Mouse (Mus musculus) cortical plate, adult 2 months (tissue): ENCODE measurements around the gene Agtrap.
"Not testable (repeated sequence)": the region's sequence is repeated elsewhere in the genome, so short reads cannot be mapped to it uniquely, and the experiment has no call there.

Source experiments
- CTCF ChIP-seq: fragments of 200-500 bp; IDR thresholded peaks from 2 replicates; pipeline ENCODE4 v1.5.1; 2011; ENCODE audit warnings: mild to moderate bottlenecking, control low read depth, low read length; ENCODE audit not compliant: insufficient read depth; ENCODE audit errors: extremely low read depth
- POLR2A ChIP-seq: fragments of 200-500 bp; IDR thresholded peaks from 2 replicates; pipeline ENCODE4 v1.6.1; 2011; ENCODE audit warnings: mild to moderate bottlenecking, low read length, control low read depth; ENCODE audit not compliant: insufficient read depth; ENCODE audit errors: extremely low read depth

- not testable (repeated sequence) for TF ChIP-seq CTCF, POLR2A
Measured at GRCm38 (mm10) chr4:148043327-148043726, 44.5 kb downstream of the Agtrap start.
